Mouse (Mus musculus) hindbrain, postnatal 0 days (tissue): ENCODE measurements around the gene Mxi1. TPM values are rescaled to one million over a fixed set of nuclear protein-coding genes. Genes with fewer than 3 reads are reported as not detected.
"Not testable (repeated sequence)": the region's sequence is repeated elsewhere in the genome, so short reads cannot be mapped to it uniquely, and the experiment has no call there.

Experiments used
- ATAC-seq: fragments of 200-750 bp; cut with Nextera tagmentation; 2 replicates; pipeline ENCODE4 v1.8.0; 2017; ENCODE audit warnings: mild to moderate bottlenecking, moderate TSS enrichment, moderate library complexity
- DNase-seq: peaks from one replicate; pipeline ENCODE4 v3.0.0-alpha.2; 2015; ENCODE audit warnings: low spot score
- H3K27ac ChIP-seq: fragments of 300-500 bp; sonication (generic); 2 replicates; pipeline ENCODE4 v1.5.1; 2014; ENCODE audit warnings: mild to moderate bottlenecking
- H3K27me3 ChIP-seq: fragments of 300-500 bp; sonication (generic); 2 replicates; pipeline ENCODE4 v1.6.1; 2014; ENCODE audit warnings: low read length, mixed read lengths; ENCODE audit not compliant: insufficient read depth
- H3K36me3 ChIP-seq: fragments of 300-500 bp; sonication (generic); 2 replicates; pipeline ENCODE4 v1.6.1; 2014; ENCODE audit warnings: low read length, mixed read lengths; ENCODE audit not compliant: insufficient read depth
- H3K4me1 ChIP-seq: fragments of 300-500 bp; sonication (generic); 2 replicates; pipeline ENCODE4 v1.6.1; 2014; ENCODE audit warnings: antibody characterized with exemption, low read length, mixed read lengths; ENCODE audit not compliant: insufficient read depth
- H3K4me2 ChIP-seq: fragments of 300-500 bp; sonication (generic); 2 replicates; pipeline ENCODE4 v1.6.1; 2014; ENCODE audit warnings: low read depth, mild to moderate bottlenecking, low read length, moderate library complexity, mixed read lengths
- H3K4me3 ChIP-seq: fragments of 300-500 bp; sonication (generic); 2 replicates; pipeline ENCODE4 v1.5.1; 2014; ENCODE audit warnings: low read length
- H3K9ac ChIP-seq: fragments of 300-500 bp; sonication (generic); replicated peaks from 2 replicates; pipeline ENCODE4 v1.6.1; 2014; ENCODE audit warnings: mild to moderate bottlenecking, low read length, moderate library complexity, mixed read lengths
- H3K9me3 ChIP-seq: fragments of 300-500 bp; sonication (generic); 2 replicates; pipeline ENCODE4 v1.6.1; 2016; ENCODE audit warnings: low read length, mixed read lengths
- CTCF ChIP-seq: IDR thresholded peaks from 2 replicates; pipeline ENCODE4 v1.5.1; 2016; ENCODE audit warnings: antibody characterized with exemption, control low read depth, low read depth
- WGBS: fragments of 180-500 bp; shearing (Covaris S2); extraction: QIAGEN DNeasy Blood & Tissue Kit; methylation state at CpG from one replicate; pipeline ENCODE4 v1.1.7; 2014; 5-methylcytosine and 5-hydroxymethylcytosine counted together
- polyA plus RNA-seq: library from polyadenylated mRNA; unstranded; fragments of >200 nt; fragmentation: Nextera tagmentation; extraction: Ambion mirVana; gene quantifications from 2 replicates; pipeline ENCODE4 v1.2.1, GENCODE M21; 2015
- total RNA-seq: library from RNA; depleted of rRNA; stranded (reverse); fragments of >200 nt; gene quantifications from 2 replicates; pipeline ENCODE4 v1.2.3, GENCODE M21; 2014

Mxi1 gene
- total and polyA plus RNA-seq, 2 experiments from 2014 or later: 44.5 to 47.7 TPM

DNA sequence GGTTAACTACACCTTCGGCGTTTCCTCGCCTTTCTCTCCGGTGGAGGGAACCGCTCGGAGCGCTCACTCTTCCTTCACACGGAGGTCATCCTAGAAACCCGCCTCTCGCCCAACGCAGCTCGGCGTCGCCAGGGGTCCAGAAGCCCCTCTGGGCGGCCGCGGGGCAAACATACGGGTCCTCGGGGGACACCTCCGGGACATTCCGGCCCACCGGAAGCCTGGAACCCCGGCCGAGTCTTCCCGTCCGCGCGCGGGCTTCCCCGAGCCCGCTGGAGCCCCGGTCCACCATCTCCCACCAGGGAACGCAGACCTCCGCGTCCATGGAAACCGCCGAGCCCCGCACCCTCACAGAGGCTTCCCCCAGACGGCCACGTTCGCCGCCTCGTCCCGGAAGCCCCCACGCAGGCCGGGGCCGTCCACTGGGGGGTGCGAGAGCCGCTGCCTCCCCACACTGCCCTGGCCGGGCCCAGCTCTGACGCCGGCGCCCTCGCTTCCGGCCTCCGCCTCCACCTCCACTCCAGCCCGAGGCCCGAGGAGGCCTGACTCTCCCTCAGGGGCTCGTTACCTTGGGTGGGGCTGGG, 79.6 kb downstream of the Mxi1 start:
- Histone ChIP-seq H3K4me3 (peak overlapping the region; percentile 84), H3K9ac (peak overlapping the region; percentile 99), H3K9me3 (no peaks in the 10 kb centered on the region), H3K27me3 (no peaks in the 10 kb centered on the region), H3K27ac (peak overlapping the region; percentile 98), H3K4me2 (peak overlapping the region; percentile 70), H3K4me1 (peaks cover 6% of the 10 kb centered on the region; the same call in 1 of the 2 replicates), H3K36me3 (peaks cover 15% of the 10 kb centered on the region; the same call in 1 of the 2 replicates)
- TF ChIP-seq CTCF: no peak
- peak; percentile 82 for ATAC-seq
- DNase-seq: peak; percentile 66
- under 1% methylated on average over 59 of the region's 59 CpGs for WGBS

DNA sequence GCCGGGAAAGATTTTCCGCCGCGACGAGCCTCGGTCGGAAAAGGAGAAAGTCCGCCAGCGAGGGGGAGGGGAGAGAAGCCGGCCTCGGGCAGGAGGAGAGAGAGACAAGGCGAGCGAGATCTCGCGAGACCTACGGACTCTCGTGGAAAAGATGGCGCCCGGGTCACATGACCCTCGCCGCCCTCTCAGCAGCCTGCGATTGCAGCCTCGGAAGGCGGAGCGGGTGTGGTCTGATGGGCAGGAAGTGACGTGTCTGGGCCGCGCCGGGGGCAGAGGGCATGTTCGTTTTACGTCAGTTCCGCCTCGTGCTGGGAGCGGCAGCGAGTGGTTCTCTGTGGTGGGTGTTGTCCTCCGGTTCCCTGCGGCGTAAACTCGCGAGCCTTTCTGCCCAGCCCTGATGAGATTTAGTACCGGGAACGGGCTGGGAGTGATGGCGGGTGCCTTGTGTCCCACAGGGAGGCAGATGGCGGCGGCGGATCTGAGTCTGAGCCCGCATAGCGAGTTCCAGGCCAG, 80.2 kb downstream of the Mxi1 start, which contains the start of gene Smndc1:
Gene Smndc1, minus strand, starts transcription at position 84 of the 513 bp plus-strand sequence.
- H3K4me2 ChIP-seq: peak within 1 kb of the TSS; percentile 70
- H3K9me3 ChIP-seq: no peaks in the 10 kb centered on the region
- peak within 1 kb of the TSS; percentile 84 for H3K4me3 ChIP-seq
- peak within 1 kb of the TSS; percentile 99 for H3K9ac ChIP-seq
- under 1% methylated on average over 45 of the region's 48 CpGs for WGBS
- H3K36me3 ChIP-seq: peaks cover 15% of the 10 kb centered on the region; the same call in 1 of the 2 replicates
- DNase-seq (peak; percentile 100), ATAC-seq (peak; percentile 98)
- no peaks in the 10 kb centered on the region for H3K27me3 ChIP-seq
- H3K4me1 ChIP-seq: peaks cover 6% of the 10 kb centered on the region; the same call in 1 of the 2 replicates
- peak within 1 kb of the TSS; percentile 98 for H3K27ac ChIP-seq
- TF ChIP-seq CTCF: no peak

DNA sequence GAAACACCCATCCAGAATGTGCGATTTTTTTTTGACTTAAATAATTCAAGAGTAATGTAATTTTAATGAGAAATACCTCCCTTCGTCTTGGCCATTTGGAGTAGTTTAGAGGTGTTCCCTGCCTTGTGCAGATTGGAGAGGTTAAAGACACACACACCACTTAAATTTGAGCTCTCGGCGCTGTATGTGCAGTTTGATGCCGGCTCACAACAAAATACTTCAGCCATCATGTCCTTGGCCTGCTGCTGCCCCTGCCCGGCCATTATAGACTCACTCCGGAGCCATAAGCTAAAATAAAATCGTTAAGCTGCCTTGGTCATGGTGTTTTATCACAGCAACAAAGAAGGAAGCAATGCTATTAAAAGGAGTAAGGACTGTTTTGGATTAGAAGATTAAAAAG, 81.1 kb downstream of the Mxi1 start:
- TF ChIP-seq CTCF: no peak
- Histone ChIP-seq H3K9ac (peak overlapping the region; percentile 58), H3K9me3 (no peaks in the 10 kb centered on the region), H3K4me3 (peak overlapping the region; percentile 84), H3K27ac (peak overlapping the region; percentile 80), H3K4me1 (peaks cover 6% of the 10 kb centered on the region; the same call in 1 of the 2 replicates), H3K36me3 (peaks cover 10% of the 10 kb centered on the region; the same call in 1 of the 2 replicates), H3K4me2 (peak overlapping the region; percentile 63), H3K27me3 (no peaks in the 10 kb centered on the region)
- 47% methylated on average over 8 of the region's 8 CpGs for WGBS
- ATAC-seq (no peak), DNase-seq (no peak)

GRCm38 (mm10) chr19:53391787-53392186, 81.5 kb downstream of the Mxi1 start:
- no peaks in the 10 kb centered on the region for H3K27me3 ChIP-seq
- H3K36me3 ChIP-seq: peaks cover 10% of the 10 kb centered on the region; the same call in 1 of the 2 replicates
- peak overlapping the region; percentile 80 for H3K27ac ChIP-seq
- peak overlapping the region; percentile 63 for H3K4me2 ChIP-seq
- ATAC-seq (no peak), DNase-seq (no peak)
- H3K9ac ChIP-seq: 0 out of 2 replicates have a peak overlapping the region, but pooled peaks have one; percentile 58
- H3K4me3 ChIP-seq: no peak overlapping the region
- H3K4me1 ChIP-seq: peaks cover 6% of the 10 kb centered on the region; the same call in 1 of the 2 replicates
- 85% methylated on average over 5 of the region's 5 CpGs for WGBS
- H3K9me3 ChIP-seq: no peaks in the 10 kb centered on the region
- TF ChIP-seq CTCF: no peak

GRCm38 (mm10) chr19:53392781-53393343, 82.5 kb downstream of the Mxi1 start:
- Histone ChIP-seq H3K9ac (no peak overlapping the region), H3K36me3 (peaks cover 2% of the 10 kb centered on the region; the same call in 1 of the 2 replicates), H3K4me3 (no peak overlapping the region), H3K4me2 (no peak overlapping the region), H3K9me3 (no peaks in the 10 kb centered on the region), H3K27me3 (no peaks in the 10 kb centered on the region), H3K27ac (no peak overlapping the region), H3K4me1 (peaks cover 6% of the 10 kb centered on the region; the same call in 1 of the 2 replicates)
- no peak for TF ChIP-seq CTCF
- ATAC-seq: no peak
- WGBS: 52% methylated on average over 8 of the region's 8 CpGs
- no peak for DNase-seq

DNA sequence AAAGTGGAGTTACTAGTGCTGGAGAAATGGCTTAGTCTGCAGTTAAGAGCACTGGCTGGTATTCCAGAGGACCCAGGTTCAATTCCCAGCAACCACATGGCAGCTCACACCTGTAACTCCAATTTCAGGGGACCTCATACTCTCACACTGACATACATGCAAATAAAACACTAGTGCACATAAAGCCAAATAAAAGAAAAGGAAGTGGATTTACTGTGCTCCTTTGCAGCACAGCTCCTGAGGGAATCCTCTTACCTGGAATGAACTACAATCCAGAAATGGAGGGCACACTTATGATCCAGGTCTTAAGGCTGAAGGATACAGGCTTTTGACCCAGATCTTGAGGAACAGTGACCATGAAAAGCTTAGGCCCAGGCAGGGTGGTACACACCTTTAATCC, 83.3 kb downstream of the Mxi1 start:
- H3K27ac ChIP-seq: no peak overlapping the region
- H3K9me3 ChIP-seq: no peaks in the 10 kb centered on the region
- H3K4me1 ChIP-seq: peaks cover 6% of the 10 kb centered on the region; the same call in 1 of the 2 replicates
- no peak for TF ChIP-seq CTCF
- ATAC-seq: no peak
- H3K4me3 ChIP-seq: no peak overlapping the region
- DNase-seq: no peak
- no peak overlapping the region for H3K9ac ChIP-seq
- H3K36me3 ChIP-seq: no peaks in the 10 kb centered on the region
- no peak overlapping the region for H3K4me2 ChIP-seq
- H3K27me3 ChIP-seq: no peaks in the 10 kb centered on the region

DNA sequence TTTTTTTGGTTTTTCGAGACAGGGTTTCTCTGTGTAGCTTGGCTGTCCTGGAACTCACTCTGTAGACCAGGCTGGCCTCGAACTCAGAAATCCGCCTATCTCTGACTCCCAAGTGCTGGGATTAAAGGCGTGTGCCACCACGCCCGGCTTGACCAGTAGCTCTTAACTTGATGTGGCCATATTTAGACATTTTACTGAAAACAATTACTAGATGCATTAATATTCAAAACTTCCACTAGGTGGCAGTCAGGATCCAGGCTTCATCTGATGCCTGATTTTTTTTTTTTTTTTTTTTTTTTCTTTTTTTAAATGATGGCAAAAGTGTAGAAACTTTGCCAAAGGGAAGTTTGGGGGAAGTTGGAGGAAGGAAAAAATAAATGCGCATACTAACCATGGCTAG, 84.2 kb downstream of the Mxi1 start:
- Histone ChIP-seq H3K9ac (no peak overlapping the region), H3K4me1 (peaks cover 6% of the 10 kb centered on the region; the same call in 1 of the 2 replicates), H3K36me3 (no peaks in the 10 kb centered on the region), H3K27me3 (no peaks in the 10 kb centered on the region), H3K27ac (no peak overlapping the region), H3K4me2 (no peak overlapping the region), H3K4me3 (no peak overlapping the region), H3K9me3 (no peaks in the 10 kb centered on the region)
- whole genome bisulfite sequencing: 20% methylated on average over 7 of the region's 7 CpGs
- ATAC-seq (no peak), DNase-seq (peak; percentile 87)
- peak; percentile 74 for TF ChIP-seq CTCF

- 62% methylated on average over 3 of the region's 3 CpGs for WGBS
- not testable (repeated sequence) for H3K9ac ChIP-seq, H3K27ac ChIP-seq, H3K4me1 ChIP-seq, H3K36me3 ChIP-seq, H3K27me3 ChIP-seq, DNase-seq, H3K4me3 ChIP-seq, ATAC-seq, H3K9me3 ChIP-seq, H3K4me2 ChIP-seq
These were observed 84.6 kb downstream of the Mxi1 start for GRCm38 (mm10) chr19:53394956-53395355.

GRCm38 (mm10) chr19:53395805-53396204, 85.5 kb downstream of the Mxi1 start:
- H3K4me3 ChIP-seq, ATAC-seq, H3K9ac ChIP-seq, DNase-seq, H3K4me2 ChIP-seq, H3K36me3 ChIP-seq, H3K27me3 ChIP-seq, H3K27ac ChIP-seq, H3K4me1 ChIP-seq, H3K9me3 ChIP-seq: not testable (repeated sequence)
- 41% methylated on average over 5 of the region's 5 CpGs for WGBS
